Mouse (Mus musculus) left cerebral cortex, adult 18-20 months (tissue): ENCODE measurements at regions not wholly inside any gene's neighbourhood (a gene's known extent, or its start where the extent isn't known, plus 50 kb on each side); places are given as distances from the start of the nearest gene placed in this dataset.
"Not testable (repeated sequence)": the region's sequence is repeated elsewhere in the genome, so short reads cannot be mapped to it uniquely, and the experiment has no call there.

Experiments used
- DNase-seq, 2 experiments: peaks; one replicate each; pipeline ENCODE4 v3.0.0; 2021 to 2022; ENCODE audit warnings: low spot score in 2 of 2, mixed read lengths in 1 of 2

DNA sequence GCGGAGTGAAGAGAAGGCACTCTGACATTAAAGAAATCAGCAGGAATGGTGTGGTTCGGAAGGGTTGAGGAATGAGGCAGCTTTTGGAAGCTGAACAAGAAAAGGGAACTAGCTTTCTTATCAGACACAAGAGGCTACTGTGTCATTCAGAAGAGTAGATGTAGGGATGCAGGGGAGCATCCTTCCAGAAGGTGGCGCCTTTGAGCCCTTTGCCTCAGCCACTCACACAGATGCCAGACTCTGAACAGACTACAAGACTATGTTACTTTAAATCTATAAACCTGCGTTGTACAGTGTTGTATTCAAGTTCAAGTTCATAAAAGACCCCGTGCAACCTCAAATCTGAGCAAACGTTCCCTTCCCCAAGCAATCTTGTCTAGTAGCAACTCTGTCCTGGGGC, 128.9 kb downstream of the Kap start:
- DNase-seq: not testable (repeated sequence)

DNA sequence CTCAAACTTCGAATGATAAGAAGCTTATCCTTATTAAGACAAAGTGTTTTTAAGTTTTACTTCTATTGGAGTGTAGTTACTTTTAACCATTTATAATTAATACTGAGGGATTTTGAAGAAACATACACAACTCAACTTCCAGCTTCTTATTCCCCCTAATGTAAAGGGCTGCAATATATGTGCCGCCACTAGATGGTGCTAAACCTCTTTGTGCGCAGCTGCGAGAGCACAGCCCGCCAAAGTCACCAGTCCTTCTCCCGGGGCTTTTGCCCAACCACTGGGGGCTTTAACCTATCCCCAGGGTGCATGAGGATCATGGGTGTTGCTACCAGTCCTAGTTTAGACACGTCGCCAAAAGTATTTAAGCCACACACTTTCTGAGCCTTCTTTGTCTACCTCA, 146.8 kb downstream of the Kap start:
- peak; percentile 19 to 53 for DNase-seq

DNA sequence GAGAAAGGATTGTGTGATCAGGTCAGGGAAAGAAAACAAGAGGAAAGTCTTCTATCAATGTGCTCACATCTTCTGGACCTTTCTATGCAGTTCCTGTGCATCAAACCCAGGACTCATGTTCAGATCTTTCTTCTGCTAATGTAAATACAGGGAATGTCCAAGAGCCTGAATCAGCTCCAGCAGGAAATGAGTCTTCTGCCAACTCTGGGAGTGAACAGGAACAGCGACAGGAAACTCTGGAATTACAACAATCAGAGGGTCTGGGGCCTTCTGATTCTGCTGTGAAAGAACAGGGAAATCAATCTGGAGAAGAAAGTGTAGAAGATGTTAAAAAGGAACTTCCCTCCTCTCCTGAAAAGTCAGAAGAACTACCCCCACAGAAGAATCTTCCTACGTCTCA, 151.9 kb downstream of the Kap start:
- DNase-seq: no peak
